Mouse (Mus musculus) left cerebral cortex, postnatal 25 days (tissue): Measurements from ENCODE around the gene Cd69. TPM values are rescaled to one million over a fixed set of nuclear protein-coding genes. Genes with fewer than 3 reads are reported as not detected.

Experiments
- DNase-seq, 2 experiments: peaks; one replicate each; pipeline ENCODE4 v3.0.0; 2022; ENCODE audit warnings: low spot score in 2 of 2, mixed read lengths in 1 of 2
- intact Hi-C: fragments of 180-260 bp; cut with DNase I; formaldehyde crosslinking; loops from one replicate; pipeline ENCODE4 v1.15.1; 2025
- total RNA-seq, 2 experiments: library from RNA; stranded (reverse); gene quantifications; 2 replicates each; pipeline ENCODE4 v1.2.3; 2021

Gene Cd69
- total RNA-seq, 2 experiments from 2014 or later, result not detected

- intact Hi-C loops, result no loop called here
Measured at GRCm38 (mm10) chr6:129232005-129232841, 43.0 kb downstream of the Cd69 start.

GRCm38 (mm10) chr6:129229774-129230578 lies 45.3 kb downstream of the Cd69 start:
- intact Hi-C loops, result loop anchor here (2.0 kb wide), 1 partner anchor 49 kb away; the partner anchor contains the start of gene Clec2d
- no peak for DNase-seq

More at GRCm38 (mm10) chr6:129232005-129232841, 43.0 kb downstream of the Cd69 start:
- DNase-seq, result no peak

GRCm38 (mm10) chr6:129228935-129229773 lies 46.1 kb downstream of the Cd69 start:
- intact Hi-C loops, result no loop called here
- DNase-seq, result no peak

GRCm38 (mm10) chr6:129225078-129225477 lies 50.2 kb downstream of the Cd69 start:
- intact Hi-C loops, result no loop called here
- no peak for DNase-seq

GRCm38 (mm10) chr6:129224090-129224489 lies 51.1 kb downstream of the Cd69 start:
- intact Hi-C loops, result no loop called here
- DNase-seq, result no peak

GRCm38 (mm10) chr6:129223611-129224010 lies 51.6 kb downstream of the Cd69 start:
- no peak for DNase-seq
- intact Hi-C loops, result no loop called here

GRCm38 (mm10) chr6:129222188-129222800 lies 52.9 kb downstream of the Cd69 start:
- no peak for DNase-seq
- intact Hi-C loops, result no loop called here

- intact Hi-C loops, result no loop called here
- no peak for DNase-seq
Measured at GRCm38 (mm10) chr6:129221053-129221452, 54.2 kb downstream of the Cd69 start.

DNA sequence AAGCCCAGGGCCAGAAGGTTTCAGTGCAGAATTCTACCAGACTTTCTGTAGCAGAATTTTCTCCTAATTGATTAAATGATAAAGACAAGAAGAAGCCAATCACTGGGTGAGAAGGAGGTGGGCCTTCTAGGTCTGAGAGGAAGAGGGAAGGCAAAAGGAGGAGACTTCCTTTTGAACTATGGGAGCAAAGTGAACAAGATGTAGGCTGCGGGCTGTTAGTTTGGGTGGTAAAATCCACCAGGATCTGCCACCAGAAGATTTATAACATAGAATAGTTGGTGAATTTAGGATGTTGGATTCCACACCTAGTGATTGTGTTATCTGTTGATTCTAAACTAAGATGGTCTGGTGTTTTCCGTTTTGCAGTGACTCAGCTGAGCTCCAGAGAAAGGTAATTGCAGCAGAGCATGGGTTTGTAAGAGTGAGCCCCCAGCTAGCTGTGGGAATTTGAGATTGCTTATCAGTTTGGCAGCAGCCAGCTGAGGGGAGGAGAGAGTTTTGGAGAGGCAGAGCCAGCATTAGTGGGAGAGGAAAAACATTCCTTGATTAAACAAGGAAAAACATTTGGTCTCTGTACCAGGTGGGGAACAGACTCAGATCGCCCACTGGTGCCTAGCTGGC lies 55.2 kb downstream of the Cd69 start:
- intact Hi-C loops, result no loop called here
- DNase-seq, result no peak

GRCm38 (mm10) chr6:129218191-129218696 lies 57.0 kb downstream of the Cd69 start:
- intact Hi-C loops, result no loop called here
- DNase-seq, result no peak

Other genes starting within 250 kb of the Cd69 start
- not detected for gene Klrb1f, start 229.5 kb downstream of the Cd69 start, total RNA-seq
- not detected for gene Clec2e, start 174.5 kb downstream of the Cd69 start, total RNA-seq
- 1 to 10 TPM; 6.4 to 7.2 TPM for gene Clec2d, start 94.8 kb downstream of the Cd69 start, total RNA-seq
- not detected for gene 4922502D21Rik, start 56.4 kb upstream of the Cd69 start, total RNA-seq
- under 1 TPM in 1 of 2 experiments, not detected in 1; 0.28 TPM for gene Clec12a, start 67.3 kb upstream of the Cd69 start, total RNA-seq
- gene Clec12b, start 110.4 kb upstream of the Cd69 start, total RNA-seq, result not detected
- gene Clec1b, start 121.9 kb upstream of the Cd69 start, total RNA-seq, result not detected
- gene Clec9a, start 133.4 kb upstream of the Cd69 start, total RNA-seq, result not detected
- gene Clec1a, start 176.6 kb upstream of the Cd69 start, total RNA-seq, result under 1 TPM; 0.66 to 0.85 TPM
- not detected for gene Olr1, start 231.7 kb upstream of the Cd69 start, total RNA-seq
- not detected for gene Tmem52b, start 237.1 kb upstream of the Cd69 start, total RNA-seq